Mouse (Mus musculus) layer of hippocampus, adult 2 months (tissue): ENCODE measurements around the gene 2410002F23Rik. TPM values are rescaled to one million over a fixed set of nuclear protein-coding genes. Genes with fewer than 3 reads are reported as not detected.
"Not testable (repeated sequence)": the region's sequence is repeated elsewhere in the genome, so short reads cannot be mapped to it uniquely, and the experiment has no call there.

ENCODE experiments used
- DNase-seq, 2 experiments: peaks; one replicate each; pipeline ENCODE4 v3.0.0; 2022; ENCODE audit warnings: low spot score in 2 of 2
- H3K27ac ChIP-seq: fragments of 200-600 bp; 2 replicates; pipeline ENCODE4 v1.8.1; 2022
- H3K4me3 ChIP-seq: fragments of 200-600 bp; 2 replicates; pipeline ENCODE4 v1.8.1; 2022; ENCODE audit warnings: mild to moderate bottlenecking
- CTCF ChIP-seq: fragments of 200-600 bp; conservative IDR thresholded peaks from 2 replicates; pipeline ENCODE4 v1.8.1; 2022; ENCODE audit warnings: antibody characterized with exemption, mild to moderate bottlenecking, moderate library complexity
- total RNA-seq, 2 experiments: library from RNA; stranded (reverse); gene quantifications; 2 replicates each; pipeline ENCODE4 v1.2.3; 2021

2410002F23Rik gene
- total RNA-seq, 2 experiments from 2014 or later, result 87.8 to 90.3 TPM

GRCm38 (mm10) chr7:44246984-44247470 is 505 bp downstream of the 2410002F23Rik start:
- Histone ChIP-seq H3K27ac (peak overlapping the region; percentile 100), H3K4me3 (peak overlapping the region; percentile 99)
- DNase-seq, result peak in 1 of 2 experiments; percentile 48
- TF ChIP-seq CTCF, result no peak

GRCm38 (mm10) chr7:44247971-44248370 is 1.4 kb downstream of the 2410002F23Rik start:
- no peak overlapping the region for H3K27ac ChIP-seq
- peak overlapping the region; percentile 99; the same call in 1 of the 2 replicates for H3K4me3 ChIP-seq
- no peak for DNase-seq
- no peak for TF ChIP-seq CTCF

- no peak overlapping the region for H3K4me3 ChIP-seq
- DNase-seq, result no peak
- no peak for TF ChIP-seq CTCF
- no peak overlapping the region for H3K27ac ChIP-seq
Observed at GRCm38 (mm10) chr7:44249248-44249647, 2.7 kb downstream of the 2410002F23Rik start.

GRCm38 (mm10) chr7:44250732-44251275 is 4.3 kb downstream of the 2410002F23Rik start:
- not testable (repeated sequence) for H3K27ac ChIP-seq, H3K4me3 ChIP-seq, DNase-seq

- Histone ChIP-seq H3K4me3 (no peak overlapping the region), H3K27ac (no peak overlapping the region)
- no peak for DNase-seq
- TF ChIP-seq CTCF, result no peak
Observed at GRCm38 (mm10) chr7:44253023-44253616, 6.6 kb downstream of the 2410002F23Rik start.

- no peak for DNase-seq
- Histone ChIP-seq H3K4me3 (no peak overlapping the region), H3K27ac (no peak overlapping the region)
- no peak for TF ChIP-seq CTCF
Observed at GRCm38 (mm10) chr7:44254930-44255329, 8.4 kb downstream of the 2410002F23Rik start.

GRCm38 (mm10) chr7:44257278-44257677 is 10.8 kb downstream of the 2410002F23Rik start, which contains the start of gene Acp4:
TSS of gene Acp4 (minus strand) at chr7:44257378.
- H3K4me3 ChIP-seq, result no peak within 1 kb of the TSS
- TF ChIP-seq CTCF, result no peak
- DNase-seq, result no peak
- H3K27ac ChIP-seq, result no peak within 1 kb of the TSS

- no peak overlapping the region for H3K4me3 ChIP-seq
Observed at GRCm38 (mm10) chr7:44260410-44260809, 13.9 kb downstream of the 2410002F23Rik start.

GRCm38 (mm10) chr7:44261147-44261546 is 14.6 kb downstream of the 2410002F23Rik start, which contains the start of gene Gm15517:
TSS of gene Gm15517 (plus strand) at chr7:44261447.
- Histone ChIP-seq H3K4me3 (no peak within 1 kb of the TSS), H3K27ac (no peak within 1 kb of the TSS)
- TF ChIP-seq CTCF, result no peak
- no peak for DNase-seq

More at GRCm38 (mm10) chr7:44260410-44260809, 13.9 kb downstream of the 2410002F23Rik start:
- TF ChIP-seq CTCF, result no peak
- no peak for DNase-seq
- H3K27ac ChIP-seq, result no peak overlapping the region

GRCm38 (mm10) chr7:44262791-44263643 is 16.5 kb downstream of the 2410002F23Rik start:
- Histone ChIP-seq H3K4me3 (peak overlapping the region; percentile 51), H3K27ac (no peak overlapping the region)
- peak; percentile 94 to 99 for DNase-seq
- TF ChIP-seq CTCF, result peak; percentile 94

- DNase-seq, result no peak
- Histone ChIP-seq H3K4me3 (no peak overlapping the region), H3K27ac (no peak overlapping the region)
- no peak for TF ChIP-seq CTCF
Observed at GRCm38 (mm10) chr7:44268117-44268516, 21.6 kb downstream of the 2410002F23Rik start.

- DNase-seq, result no peak
- H3K4me3 ChIP-seq, result no peak overlapping the region
- no peak overlapping the region for H3K27ac ChIP-seq
- TF ChIP-seq CTCF, result no peak
Observed at GRCm38 (mm10) chr7:44269397-44269796, 22.9 kb downstream of the 2410002F23Rik start.

- DNase-seq, result no peak
- Histone ChIP-seq H3K4me3 (no peak overlapping the region), H3K27ac (no peak overlapping the region)
- no peak for TF ChIP-seq CTCF
Observed at GRCm38 (mm10) chr7:44271309-44271708, 24.8 kb downstream of the 2410002F23Rik start.
